Mouse (Mus musculus): ENCODE results near the gene Pnpo. TPM values are rescaled to one million over a fixed set of nuclear protein-coding genes. Genes with fewer than 3 reads are reported as not detected.

Gene Pnpo
- polyA plus RNA-seq, 1 experiment from 2014 or later = 16.4 TPM

- 35% methylated on average over 13 of the region's 13 CpGs for WGBS
- Histone ChIP-seq H3K4me3 (peak overlapping the region; percentile 78), H3K4me1 (peaks cover 13% of the 10 kb centered on the region), H3K27me3 (peaks cover 9% of the 10 kb centered on the region), H3K4me2 (replicated peaks) (peak overlapping the region; percentile 36), H3K9me3 (no peaks in the 10 kb centered on the region), H3K36me3 (peaks cover 3% of the 10 kb centered on the region; the same call in 1 of the 2 replicates), H3K27ac (replicated peaks) (no peak overlapping the region), H3K9ac (replicated peaks) (no peak overlapping the region)
- ATAC-seq (ENCODE audit: low FRiP score, low read depth) = no peak; the same call in 1 of the 2 replicates
Observed at GRCm38 (mm10) chr11:96916885-96917396, 26.8 kb downstream of the Pnpo start.

GRCm38 (mm10) chr11:96916044-96916884, 27.5 kb downstream of the Pnpo start, which contains the start of gene Cdk5rap3:
Gene Cdk5rap3 (minus strand): TSS chr11:96916496.
- under 1% methylated on average over 55 of the region's 55 CpGs for WGBS
- H3K4me3 ChIP-seq = peak within 1 kb of the TSS; percentile 78
- H3K27me3 ChIP-seq = peaks cover 9% of the 10 kb centered on the region
- peaks cover 10% of the 10 kb centered on the region for H3K36me3 ChIP-seq
- H3K9me3 ChIP-seq = no peaks in the 10 kb centered on the region
- ATAC-seq (ENCODE audit: low FRiP score, low read depth) = peak; percentile 98
- H3K9ac ChIP-seq (replicated peaks) = peak within 1 kb of the TSS; percentile 77
- peak within 1 kb of the TSS; percentile 99 for H3K4me2 ChIP-seq (replicated peaks)
- peak within 1 kb of the TSS; percentile 79 for H3K27ac ChIP-seq (replicated peaks)
- H3K4me1 ChIP-seq = peaks cover 13% of the 10 kb centered on the region

GRCm38 (mm10) chr11:96912682-96913081, 31.1 kb downstream of the Pnpo start:
- no peaks in the 10 kb centered on the region for H3K9me3 ChIP-seq
- 93% methylated on average over 11 of the region's 11 CpGs for WGBS
- peaks cover 6% of the 10 kb centered on the region for H3K27me3 ChIP-seq
- H3K9ac ChIP-seq (replicated peaks) = no peak overlapping the region
- H3K4me2 ChIP-seq (replicated peaks) = no peak overlapping the region
- no peak for ATAC-seq (ENCODE audit: low FRiP score, low read depth)
- H3K36me3 ChIP-seq = peaks cover 31% of the 10 kb centered on the region
- H3K27ac ChIP-seq (replicated peaks) = no peak overlapping the region
- H3K4me3 ChIP-seq = no peak overlapping the region
- H3K4me1 ChIP-seq = peaks cover 31% of the 10 kb centered on the region

DNA sequence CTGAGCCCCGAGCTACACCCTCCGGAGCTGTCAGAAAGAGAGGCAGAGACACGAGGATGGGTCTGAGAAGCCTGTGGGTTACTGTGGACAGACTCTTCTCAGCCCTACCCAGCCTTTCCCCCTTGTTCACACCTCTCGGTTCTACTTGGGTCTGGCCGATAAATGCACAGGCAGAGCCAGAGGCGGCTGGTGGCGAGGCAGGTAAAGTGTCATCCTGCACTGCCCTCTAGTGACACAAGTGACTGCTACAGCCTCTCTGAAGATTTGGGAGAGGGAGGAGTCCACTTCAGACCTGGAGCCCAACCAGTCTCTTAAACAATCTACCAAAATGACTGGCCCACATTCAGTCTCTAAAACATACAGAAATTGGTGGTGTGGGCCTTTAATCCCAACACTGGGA, 33.8 kb downstream of the Pnpo start:
- H3K27ac ChIP-seq (replicated peaks) = no peak overlapping the region
- WGBS = 23% methylated on average over 7 of the region's 7 CpGs
- H3K4me3 ChIP-seq = no peak overlapping the region
- no peaks in the 10 kb centered on the region for H3K9me3 ChIP-seq
- ATAC-seq (ENCODE audit: low FRiP score, low read depth) = peak; percentile 51; the same call in 1 of the 2 replicates
- no peak overlapping the region for H3K4me2 ChIP-seq (replicated peaks)
- no peak overlapping the region for H3K9ac ChIP-seq (replicated peaks)
- peaks cover 45% of the 10 kb centered on the region for H3K36me3 ChIP-seq
- peaks cover 48% of the 10 kb centered on the region for H3K4me1 ChIP-seq
- H3K27me3 ChIP-seq = no peaks in the 10 kb centered on the region

GRCm38 (mm10) chr11:96908594-96908993, 35.2 kb downstream of the Pnpo start:
- Histone ChIP-seq H3K4me3 (no peak overlapping the region), H3K9ac (replicated peaks) (no peak overlapping the region), H3K4me1 (peaks cover 54% of the 10 kb centered on the region), H3K9me3 (no peaks in the 10 kb centered on the region), H3K27ac (replicated peaks) (peak overlapping the region; percentile 81), H3K4me2 (replicated peaks) (no peak overlapping the region), H3K36me3 (peaks cover 45% of the 10 kb centered on the region), H3K27me3 (no peaks in the 10 kb centered on the region)
- 92% methylated on average over 12 of the region's 12 CpGs for WGBS
- no peak for ATAC-seq (ENCODE audit: low FRiP score, low read depth)

GRCm38 (mm10) chr11:96906431-96907161, 37.2 kb downstream of the Pnpo start:
- 48% methylated on average over 15 of the region's 15 CpGs for WGBS
- Histone ChIP-seq H3K4me2 (replicated peaks) (no peak overlapping the region), H3K9ac (replicated peaks) (peak overlapping the region; percentile 8), H3K36me3 (peaks cover 38% of the 10 kb centered on the region), H3K4me3 (no peak overlapping the region), H3K9me3 (no peaks in the 10 kb centered on the region), H3K27ac (replicated peaks) (peak overlapping the region; percentile 81), H3K27me3 (no peaks in the 10 kb centered on the region), H3K4me1 (peaks cover 74% of the 10 kb centered on the region)
- ATAC-seq (ENCODE audit: low FRiP score, low read depth) = no peak

GRCm38 (mm10) chr11:96902639-96903635, 40.8 kb downstream of the Pnpo start:
- Histone ChIP-seq H3K27ac (replicated peaks) (peak overlapping the region; percentile 97), H3K4me2 (replicated peaks) (peak overlapping the region; percentile 21; the same call in 1 of the 2 replicates), H3K9me3 (no peaks in the 10 kb centered on the region), H3K36me3 (peaks cover 16% of the 10 kb centered on the region), H3K4me3 (no peak overlapping the region), H3K9ac (replicated peaks) (peak overlapping the region; percentile 15; the same call in 1 of the 2 replicates), H3K4me1 (peaks cover 94% of the 10 kb centered on the region), H3K27me3 (no peaks in the 10 kb centered on the region)
- ATAC-seq (ENCODE audit: low FRiP score, low read depth) = peak; percentile 68
- WGBS = 5% methylated on average over 16 of the region's 16 CpGs

GRCm38 (mm10) chr11:96901332-96901731, 42.5 kb downstream of the Pnpo start:
- no peak overlapping the region for H3K4me3 ChIP-seq
- 38% methylated on average over 9 of the region's 9 CpGs for WGBS
- no peak for ATAC-seq (ENCODE audit: low FRiP score, low read depth)
- peaks cover under 1% of the 10 kb centered on the region; the same call in 1 of the 2 replicates for H3K36me3 ChIP-seq
- peaks cover 94% of the 10 kb centered on the region for H3K4me1 ChIP-seq
- H3K4me2 ChIP-seq (replicated peaks) = peak overlapping the region; percentile 1; the same call in 1 of the 2 replicates
- no peaks in the 10 kb centered on the region for H3K27me3 ChIP-seq
- no peaks in the 10 kb centered on the region for H3K9me3 ChIP-seq
- H3K9ac ChIP-seq (replicated peaks) = no peak overlapping the region
- peak overlapping the region; percentile 97 for H3K27ac ChIP-seq (replicated peaks)

DNA sequence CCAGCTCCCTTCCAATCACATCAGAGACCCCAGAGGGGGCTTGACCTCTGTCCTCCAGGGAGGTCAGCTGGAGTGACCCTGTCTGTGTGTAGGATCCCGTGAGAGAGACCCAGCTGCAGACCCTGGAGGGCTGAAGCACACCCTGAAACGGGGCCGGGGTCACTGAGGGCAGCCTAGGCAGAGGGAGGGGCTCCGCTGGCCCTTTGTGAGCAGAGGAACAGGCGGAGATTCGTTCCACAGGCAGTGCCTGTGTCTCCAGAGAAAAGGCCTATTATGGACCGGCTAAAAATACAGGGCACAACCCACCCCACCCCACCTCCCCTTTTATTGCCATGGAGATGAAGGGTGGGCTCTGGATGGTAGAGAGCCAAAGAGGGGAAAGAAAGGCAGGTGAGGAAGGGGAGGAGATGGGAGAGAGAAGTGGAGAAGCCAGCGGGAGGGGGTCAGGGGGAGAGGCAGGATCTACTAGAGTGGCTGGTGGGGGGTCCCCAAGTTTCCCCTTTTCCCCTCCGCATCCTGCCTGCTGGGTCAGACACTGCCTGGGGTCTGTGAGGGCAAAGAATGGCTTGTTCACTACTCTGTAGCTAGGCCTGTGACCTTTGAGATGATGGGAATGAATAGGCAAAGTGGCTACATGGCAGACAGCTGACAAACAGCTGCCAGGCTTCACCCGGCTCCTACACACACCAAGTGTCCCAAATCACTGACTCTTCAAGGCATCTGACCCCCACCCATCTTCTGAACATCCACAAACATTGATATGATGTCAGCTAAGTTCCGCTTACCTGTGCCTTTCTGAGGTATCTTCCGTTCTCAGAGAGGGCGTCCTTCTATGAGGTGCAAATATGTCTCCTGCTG, 44.1 kb downstream of the Pnpo start:
- 22% methylated on average over 13 of the region's 13 CpGs for WGBS
- no peaks in the 10 kb centered on the region for H3K27me3 ChIP-seq
- peaks cover 81% of the 10 kb centered on the region for H3K4me1 ChIP-seq
- no peaks in the 10 kb centered on the region for H3K36me3 ChIP-seq
- no peak overlapping the region for H3K4me3 ChIP-seq
- H3K9ac ChIP-seq (replicated peaks) = no peak overlapping the region; the same call in 1 of the 2 replicates
- H3K9me3 ChIP-seq = no peaks in the 10 kb centered on the region
- H3K27ac ChIP-seq (replicated peaks) = peak overlapping the region; percentile 97
- peak; percentile 86 for ATAC-seq (ENCODE audit: low FRiP score, low read depth)
- peak overlapping the region; percentile 36 for H3K4me2 ChIP-seq (replicated peaks)

- no peak overlapping the region for H3K4me3 ChIP-seq
- no peak for ATAC-seq (ENCODE audit: low FRiP score, low read depth)
- no peak overlapping the region for H3K9ac ChIP-seq (replicated peaks)
- no peaks in the 10 kb centered on the region for H3K27me3 ChIP-seq
- H3K9me3 ChIP-seq = no peaks in the 10 kb centered on the region
- H3K36me3 ChIP-seq = no peaks in the 10 kb centered on the region
- H3K27ac ChIP-seq (replicated peaks) = 0 out of 2 replicates have a peak overlapping the region, but pooled peaks have one; percentile 63
- H3K4me1 ChIP-seq = peaks cover 67% of the 10 kb centered on the region
- no peak overlapping the region for H3K4me2 ChIP-seq (replicated peaks)
- WGBS = 91% methylated on average over 4 of the region's 4 CpGs
Observed at GRCm38 (mm10) chr11:96895886-96896285, 47.9 kb downstream of the Pnpo start.

All from midbrain, embryonic 12.5 days (tissue).